Mouse (Mus musculus) intestine, embryonic 14.5 days (tissue): ENCODE results near the gene Sim2. TPM values are rescaled to one million over a fixed set of nuclear protein-coding genes. Genes with fewer than 3 reads are reported as not detected.

ENCODE experiments used
- microRNA-seq: library from miRNA; unstranded; fragments of <30 nt; microRNA quantifications from one replicate; pipeline ENCODE4, GENCODE M21; 2016
- polyA plus RNA-seq: library from polyadenylated mRNA; unstranded; fragments of >200 nt; fragmentation: Nextera tagmentation; extraction: Ambion mirVana; gene quantifications from 2 replicates; pipeline ENCODE4 v1.2.1, GENCODE M21; 2014

Gene Sim2
- polyA plus RNA-seq, 1 experiment from 2014 or later: not detected

Small RNA genes within 50 kb of the gene (microRNA-seq; reads per million reads assigned to microRNA genes)
- not detected for gene Gm23062

Other genes starting within 250 kb of the Sim2 start
- gene Chaf1b, start 201.0 kb upstream of the Sim2 start, polyA plus RNA-seq: 81.4 and 88.8 TPM in 2 replicates
- 0.14 TPM in 1 of 2 replicates, not detected in the other for gene Cldn14, start 76.1 kb upstream of the Sim2 start, polyA plus RNA-seq
- gene Hlcs, start 228.6 kb downstream of the Sim2 start, polyA plus RNA-seq: 8.9 and 10.1 TPM in 2 replicates
- gene Ripply3, start 243.5 kb downstream of the Sim2 start, polyA plus RNA-seq: 4.4 and 5.0 TPM in 2 replicates